Mouse (Mus musculus) heart, postnatal 0 days (tissue): ENCODE data around the gene Lpp. TPM values are rescaled to one million over a fixed set of nuclear protein-coding genes. Genes with fewer than 3 reads are reported as not detected.

Experiments used
- ATAC-seq: fragments of 200-750 bp; cut with Nextera tagmentation; 2 replicates; pipeline ENCODE4 v1.8.0; 2017; ENCODE audit warnings: low read depth, moderate number of reproducible peaks, moderate library complexity; ENCODE audit not compliant: insufficient read depth
- DNase-seq: peaks from one replicate; pipeline ENCODE4 v3.0.0-alpha.2; 2016; ENCODE audit warnings: low spot score
- H3K27ac ChIP-seq: fragments of 300-500 bp; sonication (generic); 2 replicates; pipeline ENCODE4 v1.5.1; 2014; ENCODE audit warnings: low read depth, mild to moderate bottlenecking
- H3K27me3 ChIP-seq: fragments of 300-500 bp; sonication (generic); 2 replicates; pipeline ENCODE4 v1.6.1; 2014; ENCODE audit warnings: low read length, mixed read lengths; ENCODE audit not compliant: control insufficient read depth, insufficient read depth
- H3K36me3 ChIP-seq: fragments of 300-500 bp; sonication (generic); replicated peaks from 2 replicates; pipeline ENCODE4 v1.6.1; 2014; ENCODE audit warnings: low read length, mixed read lengths; ENCODE audit not compliant: control insufficient read depth, insufficient read depth
- H3K4me1 ChIP-seq: fragments of 300-500 bp; sonication (generic); 2 replicates; pipeline ENCODE4 v1.6.1; 2014; ENCODE audit warnings: antibody characterized with exemption; ENCODE audit not compliant: control insufficient read depth, insufficient read depth
- H3K4me2 ChIP-seq: fragments of 300-500 bp; sonication (generic); 2 replicates; pipeline ENCODE4 v1.6.1; 2014; ENCODE audit warnings: low read depth, mild to moderate bottlenecking, low read length, moderate library complexity
- H3K4me3 ChIP-seq: fragments of 300-500 bp; sonication (generic); 2 replicates; pipeline ENCODE4 v1.5.1; 2014; ENCODE audit warnings: low read depth, low read length
- H3K9ac ChIP-seq: fragments of 300-500 bp; sonication (generic); replicated peaks from 2 replicates; pipeline ENCODE4 v1.6.1; 2014; ENCODE audit warnings: low read depth, low read length, mixed read lengths
- H3K9me3 ChIP-seq: fragments of 300-500 bp; sonication (generic); replicated peaks from 2 replicates; pipeline ENCODE4 v1.6.1; 2016; ENCODE audit warnings: low read length; ENCODE audit not compliant: control insufficient read depth
- CTCF ChIP-seq: IDR thresholded peaks from 2 replicates; pipeline ENCODE4 v1.5.1; 2016; ENCODE audit warnings: antibody characterized with exemption, control low read depth, low read depth
- EP300 ChIP-seq: IDR thresholded peaks from 2 replicates; pipeline ENCODE4 v1.6.1; 2016; ENCODE audit warnings: antibody characterized with exemption, low read depth
- WGBS: fragments of 180-500 bp; shearing (Covaris S2); extraction: QIAGEN DNeasy Blood & Tissue Kit; methylation state at CpG from one replicate; pipeline ENCODE4 v1.1.7; 2014; 5-methylcytosine and 5-hydroxymethylcytosine counted together
- polyA plus RNA-seq: library from polyadenylated mRNA; unstranded; fragments of >200 nt; fragmentation: Nextera tagmentation; extraction: Ambion mirVana; gene quantifications from 2 replicates; pipeline ENCODE4 v1.2.1, GENCODE M21; 2015
- total RNA-seq: library from RNA; depleted of rRNA; stranded (reverse); fragments of >200 nt; gene quantifications from 2 replicates; pipeline ENCODE4 v1.2.3, GENCODE M21; 2014; ENCODE audit warnings: low replicate concordance

Lpp gene
- total and polyA plus RNA-seq, 2 experiments from 2014 or later: 32.1 to 77.4 TPM

GRCm38 (mm10) chr16:24478851-24479250, 85.5 kb downstream of the Lpp start:
- Histone ChIP-seq H3K4me1 (peaks cover 36% of the 10 kb centered on the region), H3K9ac (no peak overlapping the region), H3K4me3 (no peak overlapping the region), H3K27ac (0 out of 2 replicates have a peak overlapping the region, but pooled peaks have one; percentile 2), H3K36me3 (no peaks in the 10 kb centered on the region), H3K4me2 (no peak overlapping the region), H3K9me3 (no peaks in the 10 kb centered on the region), H3K27me3 (no peaks in the 10 kb centered on the region)
- TF ChIP-seq CTCF (no peak), EP300 (no peak)
- DNase-seq (no peak), ATAC-seq (no peak)
- WGBS: 90% methylated on average over 4 of the region's 4 CpGs

- no peaks in the 10 kb centered on the region for H3K9me3 ChIP-seq
Measured at GRCm38 (mm10) chr16:24482648-24483047, 89.3 kb downstream of the Lpp start.

GRCm38 (mm10) chr16:24483527-24484101, 90.3 kb downstream of the Lpp start:
- no peaks in the 10 kb centered on the region for H3K36me3 ChIP-seq
- DNase-seq (no peak), ATAC-seq (peak; percentile 7; the same call in 1 of the 2 replicates)
- 62% methylated on average over 13 of the region's 13 CpGs for WGBS
- TF ChIP-seq CTCF: no peak
- no peak for TF ChIP-seq EP300
- no peak overlapping the region for H3K4me3 ChIP-seq
- H3K4me2 ChIP-seq: no peak overlapping the region
- H3K27me3 ChIP-seq: no peaks in the 10 kb centered on the region
- H3K4me1 ChIP-seq: peaks cover 11% of the 10 kb centered on the region
- 0 out of 2 replicates have a peak overlapping the region, but pooled peaks have one; percentile 26 for H3K9ac ChIP-seq
- peak overlapping the region; percentile 73 for H3K27ac ChIP-seq
- H3K9me3 ChIP-seq: no peaks in the 10 kb centered on the region

More at GRCm38 (mm10) chr16:24482648-24483047, 89.3 kb downstream of the Lpp start:
- H3K9ac ChIP-seq: no peak overlapping the region
- ATAC-seq: no peak
- peaks cover 9% of the 10 kb centered on the region for H3K4me1 ChIP-seq
- peak overlapping the region; percentile 73; the same call in 1 of the 2 replicates for H3K27ac ChIP-seq
- H3K4me2 ChIP-seq: no peak overlapping the region
- no peak for TF ChIP-seq EP300
- no peak for TF ChIP-seq CTCF
- H3K4me3 ChIP-seq: no peak overlapping the region
- DNase-seq: no peak
- WGBS: 80% methylated on average over 6 of the region's 6 CpGs
- no peaks in the 10 kb centered on the region for H3K36me3 ChIP-seq
- H3K27me3 ChIP-seq: no peaks in the 10 kb centered on the region

GRCm38 (mm10) chr16:24487782-24488241, 94.5 kb downstream of the Lpp start:
- Histone ChIP-seq H3K27me3 (no peaks in the 10 kb centered on the region), H3K4me2 (no peak overlapping the region), H3K4me1 (peaks cover 47% of the 10 kb centered on the region), H3K27ac (peak overlapping the region; percentile 89), H3K9me3 (no peaks in the 10 kb centered on the region), H3K9ac (no peak overlapping the region), H3K4me3 (no peak overlapping the region), H3K36me3 (no peaks in the 10 kb centered on the region)
- peak; percentile 90 for ATAC-seq
- 7% methylated on average over 6 of the region's 6 CpGs for WGBS
- peak; percentile 27 for TF ChIP-seq CTCF
- peak; percentile 70; the same call in 1 of the 2 replicates for TF ChIP-seq EP300
- DNase-seq: peak; percentile 98

GRCm38 (mm10) chr16:24489516-24490285, 96.4 kb downstream of the Lpp start:
- ATAC-seq: no peak
- peak overlapping the region; percentile 89 for H3K27ac ChIP-seq
- H3K27me3 ChIP-seq: no peaks in the 10 kb centered on the region
- H3K9me3 ChIP-seq: no peaks in the 10 kb centered on the region
- no peak for TF ChIP-seq CTCF
- no peak for TF ChIP-seq EP300
- no peak for DNase-seq
- no peaks in the 10 kb centered on the region for H3K36me3 ChIP-seq
- H3K4me2 ChIP-seq: no peak overlapping the region
- WGBS: 74% methylated on average over 8 of the region's 8 CpGs
- peaks cover 60% of the 10 kb centered on the region for H3K4me1 ChIP-seq
- H3K9ac ChIP-seq: 0 out of 2 replicates have a peak overlapping the region, but pooled peaks have one; percentile 5
- no peak overlapping the region for H3K4me3 ChIP-seq
